ENCODE assay signal across 7 mouse cellular contexts in genomic region chr16:72662837-72663350, GRCm38 (mm10).
A peak's percentile ranks its signal among the peaks of the same experiment; 100 is the strongest.
DNase-seq lines count a peak whose midpoint lies in the region; ATAC-seq and TF ChIP-seq lines count a peak whose summit lies in the region.

No protein-coding gene starts in this region.

- peak overlapping the region; percentile 96 for H3K27ac ChIP-seq in forebrain, embryonic 10.5 days
- peak overlapping the region; percentile 94 for H3K27ac ChIP-seq in heart, embryonic 13.5 days (replicated peaks)
- peak overlapping the region; percentile 98 for H3K27ac ChIP-seq in kidney, postnatal 0 days
- H3K27ac ChIP-seq in liver, adult 2 months (replicated peaks; ENCODE audit: insufficient read depth, low read depth, low read length), result no peak overlapping the region; the same call in 1 of the 2 replicates
- peak overlapping the region; percentile 88 for H3K27ac ChIP-seq in neural tube, embryonic 11.5 days (ENCODE audit: low read depth, low read length)

- peaks cover 36% of the 10 kb centered on the region for H3K4me1 ChIP-seq in forebrain, embryonic 10.5 days
- peaks cover 22% of the 10 kb centered on the region for H3K4me1 ChIP-seq in heart, embryonic 13.5 days
- H3K4me1 ChIP-seq in kidney, postnatal 0 days (replicated peaks; ENCODE audit: insufficient read depth, low read length), result peaks cover 2% of the 10 kb centered on the region; the same call in 1 of the 2 replicates
- no peaks in the 10 kb centered on the region for H3K4me1 ChIP-seq in liver, adult 2 months (ENCODE audit: control insufficient read depth, insufficient read depth, low read length)
- H3K4me1 ChIP-seq in neural tube, embryonic 11.5 days (ENCODE audit: control insufficient read depth, insufficient read depth, low read length), result peaks cover 3% of the 10 kb centered on the region; the same call in 1 of the 2 replicates

- 0 out of 2 replicates have a peak, but pooled peaks cover 3% of the 10 kb centered on the region for H3K79me2 ChIP-seq in liver, adult 2 months (ENCODE audit: control insufficient read depth, insufficient read depth, low read length)

- TF ChIP-seq POLR2A in liver, adult 2 months (IDR thresholded peaks at IDR 0.05; ENCODE audit: extremely low read depth, insufficient read depth, low read length), result no peak

- 0 out of 2 replicates have a peak, but pooled peaks cover 3% of the 10 kb centered on the region for H3K36me3 ChIP-seq in forebrain, embryonic 10.5 days (replicated peaks)
- no peaks in the 10 kb centered on the region for H3K36me3 ChIP-seq in heart, embryonic 13.5 days
- no peaks in the 10 kb centered on the region for H3K36me3 ChIP-seq in kidney, postnatal 0 days (ENCODE audit: insufficient read depth, low read length)
- no peaks in the 10 kb centered on the region for H3K36me3 ChIP-seq in liver, adult 2 months (ENCODE audit: control insufficient read depth, insufficient read depth, low read length)
- no peaks in the 10 kb centered on the region for H3K36me3 ChIP-seq in neural tube, embryonic 11.5 days (ENCODE audit: control insufficient read depth, insufficient read depth, low read length)

- H3K4me3 ChIP-seq in forebrain, embryonic 10.5 days, result peak overlapping the region; percentile 68
- H3K4me3 ChIP-seq in heart, embryonic 13.5 days, result peak overlapping the region; percentile 87
- peak overlapping the region; percentile 79 for H3K4me3 ChIP-seq in kidney, postnatal 0 days (replicated peaks; ENCODE audit: low read depth, low read length)
- peak overlapping the region; percentile 73 for H3K4me3 ChIP-seq in liver, adult 2 months (ENCODE audit: insufficient read depth, low read depth, low read length)
- H3K4me3 ChIP-seq in neural tube, embryonic 11.5 days (ENCODE audit: low read depth, low read length), result peak overlapping the region; percentile 91

- H3K9me3 ChIP-seq in forebrain, embryonic 10.5 days, result no peaks in the 10 kb centered on the region
- H3K9me3 ChIP-seq in heart, embryonic 13.5 days, result no peaks in the 10 kb centered on the region
- H3K9me3 ChIP-seq in kidney, postnatal 0 days (replicated peaks; ENCODE audit: low read length), result no peaks in the 10 kb centered on the region
- no peaks in the 10 kb centered on the region for H3K9me3 ChIP-seq in neural tube, embryonic 11.5 days (ENCODE audit: control insufficient read depth, low read length)

- DNase-seq in cerebellum, adult 11-12 months, result peak; percentile 75
- DNase-seq in forebrain, embryonic 10.5 days (ENCODE audit: extremely low spot score, low spot score), result peak; percentile 88
- peak; percentile 96 for DNase-seq in kidney, postnatal 0 days (ENCODE audit: low spot score)
- peak; percentile 55 for DNase-seq in liver, adult 2 months (ENCODE audit: extremely low read depth, low read depth, low spot score)
- DNase-seq in neural tube, embryonic 11.5 days (ENCODE audit: low spot score), result peak; percentile 89
- peak; percentile 1 to 7 for DNase-seq in thymus, postnatal 36 days

- peak overlapping the region; percentile 79 for H3K9ac ChIP-seq in heart, embryonic 13.5 days
- H3K9ac ChIP-seq in kidney, postnatal 0 days (ENCODE audit: low read depth, low read length), result peak overlapping the region; percentile 74
- H3K9ac ChIP-seq in liver, adult 2 months (ENCODE audit: low read depth, low read length), result peak overlapping the region; percentile 47
- H3K9ac ChIP-seq in neural tube, embryonic 11.5 days (ENCODE audit: low read length), result peak overlapping the region; percentile 86

- ATAC-seq in heart, embryonic 13.5 days (ENCODE audit: extremely low read depth, insufficient number of reproducible peaks, low FRiP score, low TSS enrichment), result peak; percentile 69; the same call in 1 of the 2 replicates
- peak; percentile 84 for ATAC-seq in kidney, postnatal 0 days (replicated peaks; ENCODE audit: low FRiP score, low read depth)
- ATAC-seq in neural tube, embryonic 11.5 days (ENCODE audit: insufficient read depth, low FRiP score, low TSS enrichment), result peak; percentile 86

- H3K27me3 ChIP-seq in forebrain, embryonic 10.5 days (ENCODE audit: poor library complexity, severe bottlenecking), result peaks cover 11% of the 10 kb centered on the region
- no peaks in the 10 kb centered on the region for H3K27me3 ChIP-seq in heart, embryonic 13.5 days (replicated peaks)
- no peaks in the 10 kb centered on the region for H3K27me3 ChIP-seq in kidney, postnatal 0 days (ENCODE audit: insufficient read depth, low read length)
- H3K27me3 ChIP-seq in liver, adult 2 months (ENCODE audit: control insufficient read depth, insufficient read depth, low read length), result no peaks in the 10 kb centered on the region
- no peaks in the 10 kb centered on the region for H3K27me3 ChIP-seq in neural tube, embryonic 11.5 days (ENCODE audit: control insufficient read depth, insufficient read depth, low read length)

- peak overlapping the region; percentile 75 for H3K4me2 ChIP-seq in heart, embryonic 13.5 days
- H3K4me2 ChIP-seq in kidney, postnatal 0 days (ENCODE audit: low read length), result peak overlapping the region; percentile 86
- peak overlapping the region; percentile 72 for H3K4me2 ChIP-seq in neural tube, embryonic 11.5 days (ENCODE audit: low read depth)

- peak; percentile 24; the same call in 1 of the 2 replicates for TF ChIP-seq CTCF in kidney, postnatal 0 days (IDR thresholded peaks at IDR 0.05; ENCODE audit: low read depth)
- 0 out of 2 replicates have a peak, but pooled peaks have one; percentile 4 for TF ChIP-seq CTCF in liver, adult 2 months (IDR thresholded peaks at IDR 0.05; ENCODE audit: low read depth, low read length)

- WGBS in forebrain, embryonic 10.5 days, result under 1% methylated on average over 26 of the region's 26 CpGs
- WGBS in heart, embryonic 13.5 days, result under 1% methylated on average over 23 of the region's 26 CpGs
- 0% methylated on average over 26 of the region's 26 CpGs for WGBS in kidney, postnatal 0 days
- WGBS in liver, adult 2 months, result under 1% methylated on average over 26 of the region's 26 CpGs
- WGBS in neural tube, embryonic 11.5 days, result 0% methylated on average over 20 of the region's 26 CpGs

Comparison
In these comparisons a context has a peak if more than half of its experiments do, and no peak if none do; other contexts are left out.
1. DNase-seq: peak in every context shown above with its lines; median percentile 96 in kidney, postnatal 0 days; 89 in neural tube, embryonic 11.5 days; 88 in forebrain, embryonic 10.5 days; 75 in cerebellum, adult 11-12 months; 55 in liver, adult 2 months; 4 in thymus, postnatal 36 days.